Mouse (Mus musculus) gastrocnemius, postnatal 10 days (tissue): ENCODE results near the gene Hoxa11. TPM values are rescaled to one million over a fixed set of nuclear protein-coding genes. Genes with fewer than 3 reads are reported as not detected.

Source experiments
- DNase-seq: peaks from one replicate; pipeline ENCODE4 v3.0.0; 2021; ENCODE audit warnings: mixed read lengths
- total RNA-seq, 2 experiments: library from RNA; stranded (reverse); gene quantifications; 2 replicates each; pipeline ENCODE4 v1.2.3; 2021

Gene Hoxa11
- total RNA-seq, 2 experiments from 2014 or later = 4.4 to 5.6 TPM

GRCm38 (mm10) chr6:52265306-52265912 is 19.8 kb upstream of the Hoxa11 start:
- no peak for DNase-seq

- DNase-seq = no peak
These were observed 18.6 kb upstream of the Hoxa11 start for GRCm38 (mm10) chr6:52264106-52264790.

GRCm38 (mm10) chr6:52263321-52263585 is 17.6 kb upstream of the Hoxa11 start:
- no peak for DNase-seq

- DNase-seq = no peak
These were observed 17.1 kb upstream of the Hoxa11 start for GRCm38 (mm10) chr6:52262463-52263320.

- no peak for DNase-seq
These were observed 16.3 kb upstream of the Hoxa11 start for GRCm38 (mm10) chr6:52261751-52262462.

- peak; percentile 46 for DNase-seq
These were observed 15.3 kb upstream of the Hoxa11 start, which contains the start of gene Hoxa13 for GRCm38 (mm10) chr6:52260654-52261575. Gene Hoxa13 (minus strand): TSS chr6:52260880.

GRCm38 (mm10) chr6:52259811-52260261 is 14.2 kb upstream of the Hoxa11 start:
- peak; percentile 35 for DNase-seq

GRCm38 (mm10) chr6:52259081-52259790 is 13.6 kb upstream of the Hoxa11 start:
- DNase-seq = no peak

- DNase-seq = peak; percentile 85
These were observed 11.3 kb upstream of the Hoxa11 start for GRCm38 (mm10) chr6:52256956-52257355.

GRCm38 (mm10) chr6:52253511-52254500 is 8.2 kb upstream of the Hoxa11 start:
- peak; percentile 41 for DNase-seq

GRCm38 (mm10) chr6:52252775-52253376 is 7.3 kb upstream of the Hoxa11 start:
- peak; percentile 32 for DNase-seq

- no peak for DNase-seq
These were observed 6.6 kb upstream of the Hoxa11 start for GRCm38 (mm10) chr6:52252016-52252774.

- DNase-seq = no peak
These were observed 5.7 kb upstream of the Hoxa11 start for GRCm38 (mm10) chr6:52251177-52251879.

GRCm38 (mm10) chr6:52249826-52250225 is 4.2 kb upstream of the Hoxa11 start:
- DNase-seq = no peak

- no peak for DNase-seq
These were observed 3.8 kb upstream of the Hoxa11 start for GRCm38 (mm10) chr6:52249415-52249738.

- no peak for DNase-seq
These were observed 3.2 kb upstream of the Hoxa11 start for GRCm38 (mm10) chr6:52248638-52249414.
